Mouse (Mus musculus): ENCODE measurements around the gene Cpox.
"Not testable (repeated sequence)": the region's sequence is repeated elsewhere in the genome, so short reads cannot be mapped to it uniquely, and the experiment has no call there.

The Cpox gene

GRCm38 (mm10) chr16:58669917-58670630 is at the start of gene Cpox:
Cpox (plus strand) TSS chr16:58670292.
- DNase-seq (ENCODE audit: low read depth, low spot score) = peak; percentile 82

- DNase-seq (ENCODE audit: low read depth, low spot score) = no peak
These were observed 47.7 kb upstream of the Cpox start for GRCm38 (mm10) chr16:58622377-58622776.

GRCm38 (mm10) chr16:58623114-58623513 is 47.0 kb upstream of the Cpox start:
- no peak for DNase-seq (ENCODE audit: low read depth, low spot score)

- peak; percentile 67 for DNase-seq (ENCODE audit: low read depth, low spot score)
These were observed 46.1 kb upstream of the Cpox start for GRCm38 (mm10) chr16:58623944-58624343.

- DNase-seq (ENCODE audit: low read depth, low spot score) = peak; percentile 57
These were observed 42.3 kb upstream of the Cpox start for GRCm38 (mm10) chr16:58627597-58628335.

- DNase-seq (ENCODE audit: low read depth, low spot score) = no peak
These were observed 41.8 kb upstream of the Cpox start for GRCm38 (mm10) chr16:58628336-58628680.

- DNase-seq (ENCODE audit: low read depth, low spot score) = no peak
These were observed 41.1 kb upstream of the Cpox start for GRCm38 (mm10) chr16:58628968-58629367.

GRCm38 (mm10) chr16:58629736-58630135 is 40.4 kb upstream of the Cpox start:
- DNase-seq (ENCODE audit: low read depth, low spot score) = no peak

- no peak for DNase-seq (ENCODE audit: low read depth, low spot score)
These were observed 34.2 kb upstream of the Cpox start for GRCm38 (mm10) chr16:58635866-58636265.

GRCm38 (mm10) chr16:58637448-58637847 is 32.6 kb upstream of the Cpox start:
- no peak for DNase-seq (ENCODE audit: low read depth, low spot score)

GRCm38 (mm10) chr16:58638016-58638415 is 32.1 kb upstream of the Cpox start:
- no peak for DNase-seq (ENCODE audit: low read depth, low spot score)

- no peak for DNase-seq (ENCODE audit: low read depth, low spot score)
These were observed 31.4 kb upstream of the Cpox start, which contains the start of gene E330017A01Rik for GRCm38 (mm10) chr16:58638689-58639175. E330017A01Rik (minus strand) TSS chr16:58638739.

GRCm38 (mm10) chr16:58649979-58650378 is 20.1 kb upstream of the Cpox start:
- no peak for DNase-seq (ENCODE audit: low read depth, low spot score)

- no peak for DNase-seq (ENCODE audit: low read depth, low spot score)
These were observed 14.3 kb upstream of the Cpox start for GRCm38 (mm10) chr16:58655751-58656150.

- DNase-seq (ENCODE audit: low read depth, low spot score) = no peak
These were observed 13.6 kb upstream of the Cpox start for GRCm38 (mm10) chr16:58656526-58656925.

GRCm38 (mm10) chr16:58658668-58659067 is 11.4 kb upstream of the Cpox start:
- DNase-seq (ENCODE audit: low read depth, low spot score) = no peak

GRCm38 (mm10) chr16:58661826-58662225 is 8.3 kb upstream of the Cpox start:
- no peak for DNase-seq (ENCODE audit: low read depth, low spot score)

GRCm38 (mm10) chr16:58662287-58662791 is 7.8 kb upstream of the Cpox start:
- no peak for DNase-seq (ENCODE audit: low read depth, low spot score)

GRCm38 (mm10) chr16:58663021-58663420 is 7.1 kb upstream of the Cpox start:
- DNase-seq (ENCODE audit: low read depth, low spot score) = peak; percentile 52

GRCm38 (mm10) chr16:58663816-58664215 is 6.3 kb upstream of the Cpox start:
- no peak for DNase-seq (ENCODE audit: low read depth, low spot score)

- not testable (repeated sequence) for DNase-seq (ENCODE audit: low read depth, low spot score)
These were observed 5.0 kb upstream of the Cpox start for GRCm38 (mm10) chr16:58665137-58665536.

GRCm38 (mm10) chr16:58666681-58667080 is 3.4 kb upstream of the Cpox start:
- DNase-seq (ENCODE audit: low read depth, low spot score) = not testable (repeated sequence)

- DNase-seq (ENCODE audit: low read depth, low spot score) = no peak
These were observed 1.5 kb upstream of the Cpox start for GRCm38 (mm10) chr16:58668586-58668985.

Data from 3T3-L1 (cell line).